Mouse (Mus musculus): ENCODE measurements at regions not wholly inside any gene's neighbourhood (a gene's known extent, or its start where the extent isn't known, plus 50 kb on each side); places are given as distances from the start of the nearest gene placed in this dataset.

- WGBS: no CpG with 5 or more reads among the region's 1 CpGs
- H3K27me3 ChIP-seq (replicated peaks; ENCODE audit: low read depth, poor library complexity, severe bottlenecking): no peaks in the 10 kb centered on the region
- H3K4me1 ChIP-seq: peaks cover 14% of the 10 kb centered on the region
- peak; percentile 39 for DNase-seq (ENCODE audit: low spot score)
- H3K9me3 ChIP-seq: no peaks in the 10 kb centered on the region
- H3K4me3 ChIP-seq: no peak overlapping the region
- H3K27ac ChIP-seq (replicated peaks): no peak overlapping the region
- H3K36me3 ChIP-seq (replicated peaks): no peaks in the 10 kb centered on the region
Measured at GRCm38 (mm10) chr8:30602421-30602820, 2826.1 kb upstream of the 5930422O12Rik start.

GRCm38 (mm10) chr8:30630332-30630731, 2798.2 kb upstream of the 5930422O12Rik start:
- no peaks in the 10 kb centered on the region for H3K4me1 ChIP-seq
- no peak overlapping the region for H3K4me3 ChIP-seq
- H3K36me3 ChIP-seq (replicated peaks): no peaks in the 10 kb centered on the region
- H3K27ac ChIP-seq (replicated peaks): no peak overlapping the region
- H3K9me3 ChIP-seq: no peaks in the 10 kb centered on the region
- WGBS: 80% methylated on average over 5 of the region's 5 CpGs
- H3K27me3 ChIP-seq (replicated peaks; ENCODE audit: low read depth, poor library complexity, severe bottlenecking): no peaks in the 10 kb centered on the region
- no peak for DNase-seq (ENCODE audit: low spot score)

GRCm38 (mm10) chr8:30636791-30637190, 2791.7 kb upstream of the 5930422O12Rik start:
- WGBS: 75% methylated on average over 2 of the region's 2 CpGs
- Histone ChIP-seq H3K27me3 (replicated peaks; ENCODE audit: low read depth, poor library complexity, severe bottlenecking) (no peaks in the 10 kb centered on the region), H3K4me3 (no peak overlapping the region)

GRCm38 (mm10) chr8:30642866-30643690, 2785.4 kb upstream of the 5930422O12Rik start:
- H3K4me3 ChIP-seq: no peak overlapping the region
- no peaks in the 10 kb centered on the region for H3K9me3 ChIP-seq
- no peaks in the 10 kb centered on the region for H3K4me1 ChIP-seq
- WGBS: 72% methylated on average over 3 of the region's 3 CpGs
- H3K36me3 ChIP-seq (replicated peaks): no peaks in the 10 kb centered on the region
- H3K27me3 ChIP-seq (replicated peaks; ENCODE audit: low read depth, poor library complexity, severe bottlenecking): no peaks in the 10 kb centered on the region
- no peak overlapping the region for H3K27ac ChIP-seq (replicated peaks)
- no peak for DNase-seq (ENCODE audit: low spot score)

More at GRCm38 (mm10) chr8:30636791-30637190, 2791.7 kb upstream of the 5930422O12Rik start:
- DNase-seq (ENCODE audit: low spot score): no peak
- no peaks in the 10 kb centered on the region for H3K4me1 ChIP-seq
- no peak overlapping the region for H3K27ac ChIP-seq (replicated peaks)
- no peaks in the 10 kb centered on the region for H3K9me3 ChIP-seq
- H3K36me3 ChIP-seq (replicated peaks): no peaks in the 10 kb centered on the region

GRCm38 (mm10) chr8:30648497-30648896, 2780.0 kb upstream of the 5930422O12Rik start:
- Histone ChIP-seq H3K9me3 (no peaks in the 10 kb centered on the region), H3K36me3 (replicated peaks) (no peaks in the 10 kb centered on the region), H3K4me1 (no peaks in the 10 kb centered on the region), H3K27ac (replicated peaks) (no peak overlapping the region), H3K27me3 (replicated peaks; ENCODE audit: low read depth, poor library complexity, severe bottlenecking) (no peaks in the 10 kb centered on the region), H3K4me3 (no peak overlapping the region)
- DNase-seq (ENCODE audit: low spot score): no peak

- WGBS: 81% methylated on average over 10 of the region's 10 CpGs
Measured at GRCm38 (mm10) chr8:30655749-30656241, 2772.7 kb upstream of the 5930422O12Rik start.

GRCm38 (mm10) chr8:30661261-30661660, 2767.2 kb upstream of the 5930422O12Rik start:
- Histone ChIP-seq H3K36me3 (replicated peaks) (no peaks in the 10 kb centered on the region), H3K4me3 (no peak overlapping the region), H3K9me3 (no peaks in the 10 kb centered on the region), H3K27me3 (replicated peaks; ENCODE audit: low read depth, poor library complexity, severe bottlenecking) (no peaks in the 10 kb centered on the region), H3K27ac (replicated peaks) (no peak overlapping the region), H3K4me1 (no peaks in the 10 kb centered on the region)
- no peak for DNase-seq (ENCODE audit: low spot score)
- 72% methylated on average over 2 of the region's 2 CpGs for WGBS

More at GRCm38 (mm10) chr8:30655749-30656241, 2772.7 kb upstream of the 5930422O12Rik start:
- DNase-seq (ENCODE audit: low spot score): no peak
- Histone ChIP-seq H3K36me3 (replicated peaks) (no peaks in the 10 kb centered on the region), H3K27ac (replicated peaks) (no peak overlapping the region), H3K9me3 (no peaks in the 10 kb centered on the region), H3K27me3 (replicated peaks; ENCODE audit: low read depth, poor library complexity, severe bottlenecking) (no peaks in the 10 kb centered on the region), H3K4me1 (0 out of 2 replicates have a peak, but pooled peaks cover 5% of the 10 kb centered on the region), H3K4me3 (no peak overlapping the region)

- Histone ChIP-seq H3K27me3 (replicated peaks; ENCODE audit: low read depth, poor library complexity, severe bottlenecking) (no peaks in the 10 kb centered on the region), H3K36me3 (replicated peaks) (no peaks in the 10 kb centered on the region), H3K27ac (replicated peaks) (no peak overlapping the region), H3K4me3 (no peak overlapping the region), H3K4me1 (no peaks in the 10 kb centered on the region), H3K9me3 (no peaks in the 10 kb centered on the region)
- WGBS: 56% methylated on average over 4 of the region's 4 CpGs
- no peak for DNase-seq (ENCODE audit: low spot score)
Measured at GRCm38 (mm10) chr8:30669451-30669850, 2759.1 kb upstream of the 5930422O12Rik start.

- H3K36me3 ChIP-seq (replicated peaks): no peaks in the 10 kb centered on the region
- WGBS: 78% methylated on average over 1 of the region's 1 CpGs
- no peaks in the 10 kb centered on the region for H3K4me1 ChIP-seq
- no peak overlapping the region for H3K4me3 ChIP-seq
- H3K27ac ChIP-seq (replicated peaks): no peak overlapping the region
- H3K9me3 ChIP-seq: no peaks in the 10 kb centered on the region
- DNase-seq (ENCODE audit: low spot score): no peak
- H3K27me3 ChIP-seq (replicated peaks; ENCODE audit: low read depth, poor library complexity, severe bottlenecking): no peaks in the 10 kb centered on the region
Measured at GRCm38 (mm10) chr8:30677423-30677822, 2751.1 kb upstream of the 5930422O12Rik start.

GRCm38 (mm10) chr8:30682169-30682568, 2746.3 kb upstream of the 5930422O12Rik start:
- Histone ChIP-seq H3K27ac (replicated peaks) (no peak overlapping the region), H3K27me3 (replicated peaks; ENCODE audit: low read depth, poor library complexity, severe bottlenecking) (no peaks in the 10 kb centered on the region), H3K4me1 (no peaks in the 10 kb centered on the region), H3K4me3 (no peak overlapping the region), H3K36me3 (replicated peaks) (no peaks in the 10 kb centered on the region), H3K9me3 (no peaks in the 10 kb centered on the region)
- DNase-seq (ENCODE audit: low spot score): no peak
- WGBS: 47% methylated on average over 3 of the region's 3 CpGs

GRCm38 (mm10) chr8:30686539-30686938, 2742.0 kb upstream of the 5930422O12Rik start:
- Histone ChIP-seq H3K36me3 (replicated peaks) (no peaks in the 10 kb centered on the region), H3K4me1 (no peaks in the 10 kb centered on the region), H3K4me3 (no peak overlapping the region), H3K9me3 (no peaks in the 10 kb centered on the region), H3K27ac (replicated peaks) (no peak overlapping the region), H3K27me3 (replicated peaks; ENCODE audit: low read depth, poor library complexity, severe bottlenecking) (no peaks in the 10 kb centered on the region)
- WGBS: 90% methylated on average over 3 of the region's 3 CpGs
- no peak for DNase-seq (ENCODE audit: low spot score)

GRCm38 (mm10) chr8:30694126-30694525, 2734.4 kb upstream of the 5930422O12Rik start:
- no peaks in the 10 kb centered on the region for H3K9me3 ChIP-seq
- no peaks in the 10 kb centered on the region for H3K4me1 ChIP-seq
- no peak overlapping the region for H3K4me3 ChIP-seq
- 79% methylated on average over 3 of the region's 3 CpGs for WGBS
- H3K27me3 ChIP-seq (replicated peaks; ENCODE audit: low read depth, poor library complexity, severe bottlenecking): no peaks in the 10 kb centered on the region
- DNase-seq (ENCODE audit: low spot score): no peak
- no peak overlapping the region for H3K27ac ChIP-seq (replicated peaks)
- no peaks in the 10 kb centered on the region for H3K36me3 ChIP-seq (replicated peaks)

- no peaks in the 10 kb centered on the region for H3K27me3 ChIP-seq (replicated peaks; ENCODE audit: low read depth, poor library complexity, severe bottlenecking)
- H3K9me3 ChIP-seq: no peaks in the 10 kb centered on the region
- 91% methylated on average over 1 of the region's 1 CpGs for WGBS
- no peak for DNase-seq (ENCODE audit: low spot score)
- H3K4me3 ChIP-seq: no peak overlapping the region
- H3K4me1 ChIP-seq: no peaks in the 10 kb centered on the region
- no peaks in the 10 kb centered on the region for H3K36me3 ChIP-seq (replicated peaks)
- H3K27ac ChIP-seq (replicated peaks): no peak overlapping the region
Measured at GRCm38 (mm10) chr8:30716643-30717042, 2711.9 kb upstream of the 5930422O12Rik start.
